ENCODE assay signal across 9 mouse cellular contexts in genomic region chr2:12492369-12492768, GRCm38 (mm10).
DNase-seq lines count a peak whose midpoint lies in the region; ATAC-seq and TF ChIP-seq lines count a peak whose summit lies in the region.
"Had no signal": no experiment of that assay in that cellular context is flagged by ENCODE, and none has a peak within 500 bp of the region (broad histone marks: within the 10 kb centered on the region; RNA-seq: fewer than 3 reads in every experiment).

No protein-coding gene starts in this region.

- H3K4me1 ChIP-seq in liver, adult 2 months (ENCODE audit: control insufficient read depth, insufficient read depth, low read length) = no peaks in the 10 kb centered on the region
- H3K4me1 ChIP-seq in liver, embryonic 12.5 days = no peaks in the 10 kb centered on the region
- no peaks in the 10 kb centered on the region for H3K4me1 ChIP-seq in embryonic facial prominence, embryonic 11.5 days (ENCODE audit: control insufficient read depth, insufficient read depth, low read length)
- no peaks in the 10 kb centered on the region for H3K4me1 ChIP-seq in thymus, adult 2 months (replicated peaks; ENCODE audit: control insufficient read depth, insufficient read depth, low read length)

- no peaks in the 10 kb centered on the region for H3K27me3 ChIP-seq in liver, adult 2 months (ENCODE audit: control insufficient read depth, insufficient read depth, low read length)
- H3K27me3 ChIP-seq in liver, embryonic 12.5 days (replicated peaks) = no peaks in the 10 kb centered on the region
- peaks cover 31% of the 10 kb centered on the region for H3K27me3 ChIP-seq in Patski
- H3K27me3 ChIP-seq in embryonic facial prominence, embryonic 11.5 days (ENCODE audit: control insufficient read depth, insufficient read depth, low read length) = no peaks in the 10 kb centered on the region
- H3K27me3 ChIP-seq in thymus, adult 2 months (ENCODE audit: control insufficient read depth, insufficient read depth, low read length) = no peaks in the 10 kb centered on the region

- H3K9me3 ChIP-seq in liver, embryonic 12.5 days (replicated peaks) = no peaks in the 10 kb centered on the region
- H3K9me3 ChIP-seq in embryonic facial prominence, embryonic 11.5 days (replicated peaks; ENCODE audit: control insufficient read depth, low read length) = no peaks in the 10 kb centered on the region

- CTCF ChIA-PET in Patski (lab: Charles Lee) = interaction anchor here (0.6 kb wide), 1 partner anchor 11 kb away, joined by 3 read pairs; no protein-coding TSS in a partner anchor

- no peak for TF ChIP-seq POLR2A in liver, adult 2 months (IDR thresholded peaks at IDR 0.05; ENCODE audit: extremely low read depth, insufficient read depth, low read length)
- TF ChIP-seq POLR2A in thymus, adult 2 months (IDR thresholded peaks at IDR 0.05; ENCODE audit: control insufficient read depth, extremely low read depth, insufficient read depth, low read length, poor library complexity) = no peak

- DNase-seq in liver, adult 2 months (ENCODE audit: extremely low read depth, low read depth, low spot score) = peak; percentile 24
- DNase-seq in Patski (ENCODE audit: low read depth, low spot score) = no peak
- peak; percentile 9 for DNase-seq in embryonic facial prominence, embryonic 11.5 days (ENCODE audit: low spot score)
- peak; percentile 32 for DNase-seq in thymus, adult 2 months
- DNase-seq in gastrocnemius, adult 8-10 months (ENCODE audit: low spot score in 2 of 2) = no peak
- DNase-seq in right cerebral cortex, postnatal 10 days (ENCODE audit: low spot score in 2 of 2) = no peak
- DNase-seq: heart, adult 18-20 months had no signal

- in situ Hi-C loops in Patski (cut with MboI; ENCODE audit: low pct_unique_long_range_greater_than_20kb) = no loop called here

- H3K9ac ChIP-seq in liver, adult 2 months (ENCODE audit: low read depth, low read length) = no peak overlapping the region
- H3K9ac ChIP-seq in liver, embryonic 12.5 days = no peak overlapping the region
- no peak overlapping the region for H3K9ac ChIP-seq in embryonic facial prominence, embryonic 11.5 days (replicated peaks; ENCODE audit: low read length)

- WGBS in liver, adult 2 months = 80% methylated on average over 3 of the region's 3 CpGs
- 76% methylated on average over 3 of the region's 3 CpGs for WGBS in liver, embryonic 12.5 days (ENCODE audit: insufficient replicate concordance)
- WGBS in embryonic facial prominence, embryonic 11.5 days = 81% methylated on average over 3 of the region's 3 CpGs
- 83% methylated on average over 3 of the region's 3 CpGs for WGBS in thymus, adult 2 months

- TF ChIP-seq CTCF in liver, adult 2 months (IDR thresholded peaks at IDR 0.05; ENCODE audit: low read depth, low read length) = peak; percentile 67
- TF ChIP-seq CTCF in Patski (IDR thresholded peaks at IDR 0.05) = peak; percentile 54
- no peak for TF ChIP-seq CTCF in thymus, adult 2 months (IDR thresholded peaks at IDR 0.05; ENCODE audit: borderline replicate concordance, control insufficient read depth, extremely low read depth, insufficient read depth, low read length, poor library complexity)

- no peak for ATAC-seq in liver, embryonic 12.5 days
- ATAC-seq in Patski = no peak
- ATAC-seq in embryonic facial prominence, embryonic 11.5 days (replicated peaks; ENCODE audit: insufficient number of reproducible peaks, low FRiP score, low TSS enrichment, low read depth) = no peak

- H3K79me2 ChIP-seq in liver, adult 2 months (ENCODE audit: control insufficient read depth, insufficient read depth, low read length) = no peaks in the 10 kb centered on the region

- no peak overlapping the region for H3K27ac ChIP-seq in liver, adult 2 months (replicated peaks; ENCODE audit: insufficient read depth, low read depth, low read length)
- H3K27ac ChIP-seq in liver, embryonic 12.5 days = no peak overlapping the region
- H3K27ac ChIP-seq in embryonic facial prominence, embryonic 11.5 days (replicated peaks; ENCODE audit: low read depth, low read length) = no peak overlapping the region
- no peak overlapping the region for H3K27ac ChIP-seq in thymus, adult 2 months (ENCODE audit: control insufficient read depth, insufficient read depth, low read length)

- H3K36me3 ChIP-seq in liver, adult 2 months (ENCODE audit: control insufficient read depth, insufficient read depth, low read length) = no peaks in the 10 kb centered on the region
- H3K36me3 ChIP-seq in liver, embryonic 12.5 days = no peaks in the 10 kb centered on the region
- no peaks in the 10 kb centered on the region for H3K36me3 ChIP-seq in embryonic facial prominence, embryonic 11.5 days (replicated peaks; ENCODE audit: control insufficient read depth, insufficient read depth, low read depth, low read length)
- no peaks in the 10 kb centered on the region for H3K36me3 ChIP-seq in thymus, adult 2 months (ENCODE audit: control insufficient read depth, insufficient read depth, low read length)

- POLR2A ChIA-PET in Patski (lab: Charles Lee) = no interaction called here

- H3K4me3 ChIP-seq in liver, adult 2 months (ENCODE audit: insufficient read depth, low read depth, low read length) = no peak overlapping the region
- no peak overlapping the region for H3K4me3 ChIP-seq in liver, embryonic 12.5 days
- no peak overlapping the region for H3K4me3 ChIP-seq in embryonic facial prominence, embryonic 11.5 days (ENCODE audit: low read depth, low read length)
- no peak overlapping the region for H3K4me3 ChIP-seq in thymus, adult 2 months (ENCODE audit: control insufficient read depth, insufficient read depth, low read length)
- H3K4me3 ChIP-seq: myocyte had no signal

- H3K4me2 ChIP-seq in liver, embryonic 12.5 days = no peak overlapping the region
- no peak overlapping the region for H3K4me2 ChIP-seq in embryonic facial prominence, embryonic 11.5 days (ENCODE audit: low read depth, low read length)

Comparison
In these comparisons a context has a peak if more than half of its experiments do, and no peak if none do; other contexts are left out.
1. DNase-seq: peak in liver, adult 2 months (single experiment), embryonic facial prominence, embryonic 11.5 days (single experiment) and thymus, adult 2 months (single experiment); none in Patski (single experiment), gastrocnemius, adult 8-10 months (0 of 2) and right cerebral cortex, postnatal 10 days (0 of 2).